Mouse (Mus musculus) kidney, adult 2 months (tissue): ENCODE results near the gene Khdc4.

ENCODE experiments used
- CTCF ChIP-seq: fragments of 200-500 bp; conservative IDR thresholded peaks from 2 replicates; pipeline ENCODE4 v1.5.1; 2011; ENCODE audit warnings: low read depth, mild to moderate bottlenecking, control low read depth, low read length, moderate library complexity, mixed read lengths; ENCODE audit not compliant: insufficient read depth, insufficient read length
- POLR2A ChIP-seq: fragments of 200-500 bp; IDR thresholded peaks from one replicate; pipeline ENCODE4 v1.6.1; 2011; ENCODE audit warnings: low read depth, low read length, control low read depth

DNA sequence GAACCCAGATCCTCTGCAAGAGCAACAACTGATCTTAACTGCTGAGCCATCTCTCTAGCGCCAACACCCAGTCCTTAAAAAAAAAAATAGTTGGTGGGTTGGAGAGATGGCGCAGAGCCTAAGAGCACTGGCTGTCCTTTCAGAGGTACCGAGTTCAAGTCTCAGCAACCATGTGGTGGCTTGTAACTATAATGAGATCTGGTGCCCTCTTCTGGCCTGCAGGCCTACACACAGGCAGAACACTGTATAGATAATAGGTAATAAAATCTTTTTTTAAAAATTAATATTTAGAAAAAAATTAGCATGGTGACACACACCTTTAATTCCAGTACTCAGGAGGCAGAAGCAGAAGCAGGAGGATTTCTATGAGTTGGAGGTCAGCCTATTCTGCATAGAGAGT lies 54.5 kb downstream of the Khdc4 start:
- TF ChIP-seq CTCF (peak; percentile 28; the same call in 1 of the 2 replicates), POLR2A (no peak)
